ENCODE assay signal across 17 mouse cellular contexts in the genomic region with DNA sequence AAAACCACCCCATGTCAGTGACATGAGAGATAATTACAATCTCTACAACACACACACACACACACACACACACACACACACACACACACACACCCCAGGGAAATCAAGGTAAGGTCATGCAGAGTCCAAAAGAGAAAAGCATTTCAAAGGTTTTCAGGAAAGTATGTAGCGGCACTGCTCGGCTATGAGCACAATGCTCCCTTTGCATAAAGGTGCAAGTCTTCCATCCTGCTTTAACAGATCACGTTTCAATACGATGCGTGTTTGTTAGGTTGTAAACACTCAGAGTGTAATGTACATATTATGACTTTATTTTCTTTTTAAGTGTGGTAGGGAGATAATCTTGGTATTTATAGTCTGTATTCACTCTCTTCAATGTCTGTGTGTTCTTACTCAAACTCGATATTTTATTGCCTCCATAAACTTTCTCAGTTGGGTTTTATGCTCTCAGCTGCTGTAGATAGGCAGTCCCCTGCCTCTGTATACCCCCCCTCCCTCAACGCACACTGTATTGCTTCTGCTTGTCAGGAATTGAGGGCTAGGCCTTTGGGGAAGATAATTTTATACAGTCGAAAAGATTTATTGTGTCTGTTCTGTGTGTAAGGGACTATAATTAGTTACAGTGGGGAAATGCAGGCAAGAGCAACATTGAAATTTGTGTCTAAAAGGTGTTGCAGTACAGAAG. TPM values are rescaled to one million over a fixed set of nuclear protein-coding genes. Genes with fewer than 3 reads are reported as not detected.
"Had no signal": no experiment of that assay in that cellular context is flagged by ENCODE, and none has a peak within 500 bp of the region (broad histone marks: within the 10 kb centered on the region; RNA-seq: fewer than 3 reads in every experiment).

No protein-coding gene starts in this region.

- H3K9me3 ChIP-seq: hindbrain, embryonic 13.5 days; limb, embryonic 15.5 days; liver, embryonic 12.5 days; midbrain, embryonic 15.5 days; stomach, embryonic 15.5 days had no signal

- ATAC-seq: hindbrain, postnatal 0 days; liver, embryonic 12.5 days; midbrain, embryonic 15.5 days had no signal

- H3K4me1 ChIP-seq: hindbrain, embryonic 13.5 days; megakaryocyte, embryonic 14.5 days; midbrain, embryonic 15.5 days had no signal

- H3K4me3 ChIP-seq: hindbrain, embryonic 13.5 days; limb, embryonic 15.5 days; liver, embryonic 12.5 days; midbrain, embryonic 15.5 days; stomach, embryonic 15.5 days had no signal

- H3K27ac ChIP-seq: hindbrain, embryonic 13.5 days; hindbrain, postnatal 0 days; limb, embryonic 15.5 days; liver, embryonic 12.5 days; macrophage; midbrain, embryonic 15.5 days; stomach, embryonic 15.5 days had no signal

- H3K4me2 ChIP-seq: hindbrain, embryonic 13.5 days; limb, embryonic 15.5 days; liver, embryonic 12.5 days; lung, embryonic 14.5 days; midbrain, embryonic 11.5 days; midbrain, embryonic 15.5 days; stomach, embryonic 15.5 days had no signal

- DNase-seq: kidney, adult 11 months; kidney, postnatal 36 days; left cerebral cortex, postnatal 4 days; lung, embryonic 14.5 days; lung, postnatal 10 days; right cerebral cortex, postnatal 14 days; thymus, adult 2 months; thymus, postnatal 25 days had no signal

- H3K36me3 ChIP-seq: liver, embryonic 12.5 days; stomach, embryonic 15.5 days had no signal

- H3K9ac ChIP-seq: hindbrain, embryonic 13.5 days; limb, embryonic 15.5 days; liver, embryonic 12.5 days; lung, embryonic 14.5 days; midbrain, embryonic 15.5 days; stomach, embryonic 15.5 days had no signal

- H3K27me3 ChIP-seq: hindbrain, embryonic 13.5 days; limb, embryonic 15.5 days; liver, embryonic 12.5 days; midbrain, embryonic 15.5 days; stomach, embryonic 15.5 days had no signal

RNA-seq across cellular contexts. Expression of gene Clip4, which starts 55.5 kb away (rescaled TPM):
- polyA plus RNA-seq: macrophage had no signal
